Mouse (Mus musculus) heart, embryonic 11.5 days (tissue): ENCODE data around the gene Eral1. TPM values are rescaled to one million over a fixed set of nuclear protein-coding genes. Genes with fewer than 3 reads are reported as not detected.

ENCODE experiments used
- ATAC-seq: fragments of 200-750 bp; cut with Nextera tagmentation; replicated peaks from 2 replicates; pipeline ENCODE4 v1.8.0; 2017; ENCODE audit warnings: moderate library complexity; ENCODE audit not compliant: insufficient number of reproducible peaks, low FRiP score, low TSS enrichment
- H3K27ac ChIP-seq: fragments of 300-500 bp; sonication (generic); 2 replicates; pipeline ENCODE4 v1.5.1; 2014; ENCODE audit warnings: mild to moderate bottlenecking, low read depth, low read length
- H3K27me3 ChIP-seq: fragments of 300-500 bp; sonication (generic); 2 replicates; pipeline ENCODE4 v1.6.1; 2014; ENCODE audit warnings: mild to moderate bottlenecking, low read length, mixed read lengths; ENCODE audit not compliant: control insufficient read depth, insufficient read depth
- H3K36me3 ChIP-seq: fragments of 300-500 bp; sonication (generic); 2 replicates; pipeline ENCODE4 v1.6.1; 2014; ENCODE audit warnings: mild to moderate bottlenecking, low read length, moderate library complexity, mixed read lengths; ENCODE audit not compliant: control insufficient read depth, insufficient read depth
- H3K4me1 ChIP-seq: fragments of 300-500 bp; sonication (generic); 2 replicates; pipeline ENCODE4 v1.6.1; 2014; ENCODE audit warnings: low read length; ENCODE audit not compliant: control insufficient read depth, insufficient read depth
- H3K4me2 ChIP-seq: fragments of 300-500 bp; sonication (generic); 2 replicates; pipeline ENCODE4 v1.6.1; 2014; ENCODE audit warnings: mild to moderate bottlenecking, moderate library complexity
- H3K4me3 ChIP-seq: fragments of 300-500 bp; sonication (generic); 2 replicates; pipeline ENCODE4 v1.5.1; 2014; ENCODE audit warnings: low read depth, low read length
- H3K9ac ChIP-seq: fragments of 300-500 bp; sonication (generic); 2 replicates; pipeline ENCODE4 v1.6.1; 2014; ENCODE audit warnings: mild to moderate bottlenecking, low read depth, low read length, moderate library complexity
- H3K9me3 ChIP-seq: fragments of 300-500 bp; sonication (generic); replicated peaks from 2 replicates; pipeline ENCODE4 v1.6.1; 2016; ENCODE audit warnings: low read length; ENCODE audit not compliant: control insufficient read depth
- WGBS: fragments of 180-500 bp; shearing (Covaris S2); extraction: QIAGEN DNeasy Blood & Tissue Kit; methylation state at CpG from one replicate; pipeline ENCODE4 v1.1.7; 2014; ENCODE audit not compliant: insufficient replicate concordance; 5-methylcytosine and 5-hydroxymethylcytosine counted together
- polyA plus RNA-seq: library from polyadenylated mRNA; unstranded; fragments of >200 nt; fragmentation: Nextera tagmentation; extraction: Ambion mirVana; gene quantifications from 2 replicates; pipeline ENCODE4 v1.2.1, GENCODE M21; 2014

The Eral1 gene
- polyA plus RNA-seq, 1 experiment from 2014 or later = 25.6 TPM

DNA sequence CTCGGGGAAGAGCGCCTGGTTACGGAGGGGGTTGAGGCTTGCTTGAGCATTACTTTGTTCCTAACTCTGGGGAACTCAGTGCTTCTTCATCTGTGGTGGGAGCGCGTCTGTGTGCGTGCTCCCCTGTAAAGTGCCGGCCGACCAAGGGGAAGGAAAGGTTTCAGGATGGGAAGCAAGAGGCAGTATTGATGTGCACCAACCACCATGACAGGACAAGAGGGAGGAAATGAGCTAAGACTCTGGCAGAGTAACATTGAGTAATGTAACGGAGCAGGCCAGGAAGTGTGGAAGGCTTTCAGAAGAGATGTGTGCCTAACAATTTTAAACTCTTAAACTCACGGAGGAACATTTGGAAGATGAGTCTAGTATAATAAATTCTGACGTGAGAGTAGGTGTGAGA, 20.6 kb upstream of the Eral1 start:
- Histone ChIP-seq H3K4me1 (peaks cover 17% of the 10 kb centered on the region), H3K9me3 (no peaks in the 10 kb centered on the region), H3K4me2 (no peak overlapping the region), H3K4me3 (no peak overlapping the region), H3K36me3 (peaks cover 6% of the 10 kb centered on the region; the same call in 1 of the 2 replicates), H3K27ac (peak overlapping the region; percentile 41; the same call in 1 of the 2 replicates), H3K9ac (no peak overlapping the region), H3K27me3 (no peaks in the 10 kb centered on the region)
- no peak for ATAC-seq
- 83% methylated on average over 11 of the region's 11 CpGs for WGBS

DNA sequence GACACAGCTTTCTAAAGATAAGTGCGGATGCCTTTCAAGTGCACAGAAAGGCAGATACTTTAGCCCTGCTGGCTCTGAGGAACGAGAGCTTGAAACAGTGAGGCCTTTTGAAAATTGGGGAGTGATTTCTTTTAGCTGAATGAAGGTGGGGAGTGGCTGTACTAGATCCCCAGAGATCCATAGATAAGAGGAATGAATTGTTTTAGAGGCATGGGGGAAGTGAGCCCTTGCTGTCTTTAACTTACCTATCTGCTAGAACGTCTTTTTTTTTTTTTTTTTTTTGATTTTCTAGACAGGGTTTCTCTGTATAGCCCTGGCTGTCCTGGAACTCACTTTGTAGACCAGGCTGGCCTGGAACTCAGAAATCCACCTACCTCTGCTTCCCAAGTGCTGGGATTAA, 16.9 kb upstream of the Eral1 start:
- H3K27ac ChIP-seq = peak overlapping the region; percentile 78
- no peaks in the 10 kb centered on the region for H3K9me3 ChIP-seq
- peak overlapping the region; percentile 65; the same call in 1 of the 2 replicates for H3K9ac ChIP-seq
- no peaks in the 10 kb centered on the region for H3K27me3 ChIP-seq
- H3K4me1 ChIP-seq = peaks cover 17% of the 10 kb centered on the region
- WGBS = 20% methylated on average over 3 of the region's 3 CpGs
- no peak for ATAC-seq
- H3K4me3 ChIP-seq = peak overlapping the region; percentile 78
- H3K4me2 ChIP-seq = peak overlapping the region; percentile 72
- peaks cover 6% of the 10 kb centered on the region; the same call in 1 of the 2 replicates for H3K36me3 ChIP-seq

DNA sequence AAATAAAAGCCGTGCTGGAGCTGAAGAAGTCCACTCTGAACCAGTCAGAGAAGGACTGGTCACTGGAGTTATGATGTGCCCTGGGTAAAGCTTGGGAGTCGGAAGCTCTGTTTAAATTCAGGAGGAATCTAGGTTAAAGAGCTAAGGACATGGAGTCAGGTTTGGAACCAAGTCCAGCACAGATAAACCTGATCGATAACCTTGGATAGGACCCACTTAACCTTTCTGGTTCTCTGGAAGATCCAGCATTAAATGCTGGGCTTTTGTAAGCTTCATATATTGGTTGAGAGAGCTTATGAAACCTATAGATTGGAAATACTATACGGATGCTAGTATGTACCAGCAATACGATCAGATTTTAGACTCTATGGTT, 14.9 kb upstream of the Eral1 start:
- Histone ChIP-seq H3K9me3 (no peaks in the 10 kb centered on the region), H3K4me3 (peak overlapping the region; percentile 78), H3K4me1 (peaks cover 11% of the 10 kb centered on the region), H3K27ac (peak overlapping the region; percentile 90), H3K27me3 (no peaks in the 10 kb centered on the region), H3K36me3 (peaks cover 2% of the 10 kb centered on the region; the same call in 1 of the 2 replicates), H3K9ac (peak overlapping the region; percentile 83), H3K4me2 (peak overlapping the region; percentile 75)
- ATAC-seq = no peak; the same call in 1 of the 2 replicates
- 24% methylated on average over 5 of the region's 5 CpGs for whole genome bisulfite sequencing

DNA sequence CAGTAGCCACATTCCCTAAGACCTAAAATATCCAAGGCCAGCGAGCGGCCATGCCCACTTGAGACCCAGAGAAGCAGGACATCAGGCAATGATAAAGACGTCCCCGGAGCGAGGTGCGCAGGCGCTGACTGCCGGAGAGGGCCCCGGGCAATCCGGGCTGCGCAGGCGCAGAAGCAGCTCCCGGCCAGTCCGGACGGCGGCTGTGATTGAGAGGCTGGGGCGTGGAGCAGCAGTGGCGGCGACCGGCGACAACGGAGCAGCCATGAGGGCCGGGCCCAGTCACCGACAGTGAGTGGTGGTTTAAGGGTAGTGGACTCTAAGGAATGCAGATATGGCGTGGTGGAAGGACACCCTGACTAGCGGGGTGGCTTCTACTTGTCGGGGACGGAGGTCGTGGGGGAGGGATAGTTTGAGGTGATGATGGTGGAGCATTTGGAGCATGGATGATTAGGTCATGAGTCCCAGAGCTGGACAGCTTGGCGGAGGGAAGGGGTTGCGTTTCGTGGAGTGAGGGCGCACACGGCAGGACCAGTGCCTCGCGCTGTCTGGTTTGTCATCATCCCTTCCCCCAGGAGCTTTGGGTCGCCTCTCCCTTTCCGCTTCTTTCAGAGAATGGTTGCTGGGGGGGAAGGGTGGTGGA, 14.4 kb upstream of the Eral1 start, which contains the start of gene Fam222b:
Gene Fam222b, plus strand, starts transcription at position 157 of the 640 bp plus-strand sequence.
- peak; percentile 84 for ATAC-seq
- peak within 1 kb of the TSS; percentile 83 for H3K9ac ChIP-seq
- no peaks in the 10 kb centered on the region for H3K27me3 ChIP-seq
- H3K36me3 ChIP-seq = peaks cover 2% of the 10 kb centered on the region; the same call in 1 of the 2 replicates
- H3K4me1 ChIP-seq = peaks cover 11% of the 10 kb centered on the region
- peak within 1 kb of the TSS; percentile 90 for H3K27ac ChIP-seq
- H3K4me2 ChIP-seq = peak within 1 kb of the TSS; percentile 75
- H3K9me3 ChIP-seq = no peaks in the 10 kb centered on the region
- under 1% methylated on average over 38 of the region's 38 CpGs for WGBS
- peak within 1 kb of the TSS; percentile 78 for H3K4me3 ChIP-seq

- Histone ChIP-seq H3K9ac (peak overlapping the region; percentile 83; the same call in 1 of the 2 replicates), H3K4me3 (peak overlapping the region; percentile 78), H3K36me3 (no peaks in the 10 kb centered on the region), H3K27me3 (no peaks in the 10 kb centered on the region), H3K27ac (peak overlapping the region; percentile 38; the same call in 1 of the 2 replicates), H3K4me1 (peaks cover 11% of the 10 kb centered on the region), H3K4me2 (peak overlapping the region; percentile 75), H3K9me3 (no peaks in the 10 kb centered on the region)
- WGBS = 48% methylated on average over 11 of the region's 11 CpGs
- 0 out of 2 replicates have a peak, but pooled peaks have one; percentile 23 for ATAC-seq
These were observed 13.9 kb upstream of the Eral1 start for GRCm38 (mm10) chr11:78094137-78094503.

DNA sequence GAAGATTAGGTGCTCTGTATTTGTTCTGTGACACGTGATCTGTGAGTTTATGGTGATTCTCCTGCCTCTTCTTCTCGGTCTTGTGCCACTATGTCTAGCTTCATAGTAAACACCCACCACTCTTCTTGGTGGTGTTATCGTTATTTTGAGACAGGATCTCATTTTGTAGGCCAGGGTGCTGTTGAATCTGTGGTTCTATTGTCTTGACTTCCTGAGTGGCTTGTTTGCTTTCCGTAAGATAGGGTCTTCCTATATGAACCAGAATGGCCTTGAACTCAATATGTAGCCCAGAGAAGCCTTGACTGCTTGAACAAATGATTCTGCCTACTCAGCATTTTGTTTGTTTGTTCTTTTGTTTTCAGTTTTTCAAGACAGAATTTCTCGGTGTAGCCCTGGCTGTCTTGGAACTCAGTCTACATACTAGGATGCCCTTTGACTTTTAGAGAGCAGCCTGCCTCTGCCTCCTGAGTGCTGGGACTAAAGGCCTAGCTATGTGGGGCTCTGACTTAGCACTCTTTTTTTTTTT, 7.6 kb upstream of the Eral1 start:
- no peak overlapping the region for H3K9ac ChIP-seq
- WGBS = 70% methylated on average over 5 of the region's 5 CpGs
- 0 out of 2 replicates have a peak overlapping the region, but pooled peaks have one; percentile 29 for H3K27ac ChIP-seq
- H3K27me3 ChIP-seq = no peaks in the 10 kb centered on the region
- no peak for ATAC-seq
- no peaks in the 10 kb centered on the region for H3K9me3 ChIP-seq
- no peaks in the 10 kb centered on the region for H3K36me3 ChIP-seq
- H3K4me3 ChIP-seq = no peak overlapping the region
- peaks cover 5% of the 10 kb centered on the region for H3K4me1 ChIP-seq
- no peak overlapping the region for H3K4me2 ChIP-seq

- ATAC-seq = no peak
- Histone ChIP-seq H3K27ac (no peak overlapping the region), H3K36me3 (no peaks in the 10 kb centered on the region), H3K9ac (no peak overlapping the region), H3K4me3 (no peak overlapping the region), H3K4me2 (no peak overlapping the region), H3K27me3 (no peaks in the 10 kb centered on the region), H3K4me1 (peaks cover 5% of the 10 kb centered on the region), H3K9me3 (no peaks in the 10 kb centered on the region)
- 68% methylated on average over 4 of the region's 4 CpGs for WGBS
These were observed 6.8 kb upstream of the Eral1 start for GRCm38 (mm10) chr11:78086925-78087479.

DNA sequence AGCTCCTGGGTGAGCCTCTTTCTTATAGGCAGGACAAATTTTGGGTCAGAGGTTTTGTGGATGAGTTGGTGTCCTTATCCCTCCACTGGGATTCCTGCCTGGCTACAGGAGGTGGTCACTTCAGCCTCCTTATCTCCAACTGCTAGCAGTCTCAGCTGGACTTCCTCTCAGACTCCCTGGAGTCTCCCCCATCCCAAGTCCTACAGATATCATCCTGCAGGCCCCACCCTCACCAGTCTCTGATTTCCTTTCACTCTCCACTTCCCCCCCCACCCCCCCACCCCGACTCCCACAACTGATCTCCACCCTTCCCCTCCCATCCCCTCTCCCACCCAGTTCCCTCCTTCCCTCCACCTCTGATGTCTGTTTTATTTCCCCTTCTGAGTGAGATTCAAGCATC, 3.4 kb upstream of the Eral1 start:
- ATAC-seq = no peak
- Histone ChIP-seq H3K36me3 (no peaks in the 10 kb centered on the region), H3K4me1 (peaks cover 13% of the 10 kb centered on the region), H3K4me3 (no peak overlapping the region), H3K4me2 (no peak overlapping the region), H3K9me3 (no peaks in the 10 kb centered on the region), H3K9ac (no peak overlapping the region), H3K27me3 (no peaks in the 10 kb centered on the region), H3K27ac (0 out of 2 replicates have a peak overlapping the region, but pooled peaks have one; percentile 54)
- WGBS = 0% methylated on average over 1 of the region's 1 CpGs
